Mouse (Mus musculus) C2C12 (cell line): ENCODE data around the gene 2700049A03Rik.

ENCODE experiments used
- CTCF ChIP-seq: IDR thresholded peaks from one replicate; pipeline ENCODE4 v1.5.1; 2011; ENCODE audit not compliant: control insufficient read depth, insufficient read depth, insufficient read length
- MAX ChIP-seq: IDR thresholded peaks from one replicate; pipeline ENCODE4 v1.6.1; 2011; ENCODE audit warnings: mild to moderate bottlenecking, control low read depth
- MYOD1 ChIP-seq: IDR thresholded peaks from one replicate; pipeline ENCODE4 v1.6.1; 2011; ENCODE audit warnings: low read depth; ENCODE audit not compliant: control insufficient read depth, insufficient read length
- USF1 ChIP-seq: IDR thresholded peaks from one replicate; pipeline ENCODE4 v1.6.1; 2011; ENCODE audit warnings: low read depth, mild to moderate bottlenecking, control low read depth, moderate library complexity

GRCm38 (mm10) chr12:71164410-71164809, 27.8 kb downstream of the 2700049A03Rik start:
- no peak for TF ChIP-seq USF1
- no peak for TF ChIP-seq MAX
- no peak for TF ChIP-seq CTCF
- no peak for TF ChIP-seq MYOD1
